Mouse (Mus musculus) C2C12 (cell line): Measurements from ENCODE around the gene Cdk14.

Experiments
- CTCF ChIP-seq: IDR thresholded peaks from one replicate; pipeline ENCODE4 v1.5.1; 2011; ENCODE audit not compliant: control insufficient read depth, insufficient read depth, insufficient read length
- MYOG ChIP-seq: IDR thresholded peaks from one replicate; pipeline ENCODE4 v1.6.1; 2011; ENCODE audit not compliant: control insufficient read depth, insufficient read length; ENCODE audit errors: extremely low read depth
- USF1 ChIP-seq: IDR thresholded peaks from one replicate; pipeline ENCODE4 v1.6.1; 2011; ENCODE audit warnings: low read depth, mild to moderate bottlenecking, control low read depth, moderate library complexity

DNA sequence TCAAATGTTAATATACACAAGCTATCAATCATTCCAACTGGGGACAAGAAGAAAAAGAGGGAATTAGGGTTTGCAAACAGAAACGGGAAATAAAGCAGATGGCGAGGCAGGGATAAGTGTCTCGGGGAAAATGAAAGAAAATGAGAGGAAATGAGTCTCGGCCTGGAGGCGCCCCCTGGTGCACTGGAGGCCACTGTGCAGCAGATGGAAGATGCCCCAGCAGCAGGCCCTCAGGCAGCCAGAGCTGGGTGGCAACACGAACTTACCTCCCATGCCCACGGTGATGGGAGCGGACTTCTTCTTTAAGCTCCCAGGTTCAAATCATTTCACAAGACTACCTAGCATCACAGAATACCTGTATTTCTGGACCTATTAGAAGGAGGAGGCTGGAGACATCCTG lies 97.4 kb downstream of the Cdk14 start:
- no peak for TF ChIP-seq CTCF
- no peak for TF ChIP-seq MYOG
- no peak for TF ChIP-seq USF1
